Mouse (Mus musculus) kidney, adult 2 months (tissue): ENCODE measurements around the gene Ptgir.

Experiments used
- CTCF ChIP-seq: fragments of 200-500 bp; conservative IDR thresholded peaks from 2 replicates; pipeline ENCODE4 v1.5.1; 2011; ENCODE audit warnings: low read depth, mild to moderate bottlenecking, control low read depth, low read length, moderate library complexity, mixed read lengths; ENCODE audit not compliant: insufficient read depth, insufficient read length
- POLR2A ChIP-seq: fragments of 200-500 bp; IDR thresholded peaks from one replicate; pipeline ENCODE4 v1.6.1; 2011; ENCODE audit warnings: low read depth, low read length, control low read depth

- TF ChIP-seq CTCF (no peak), POLR2A (no peak)
Measured at GRCm38 (mm10) chr7:16906889-16907559, 734 bp downstream of the Ptgir start.
